9 mouse cellular contexts compared by ENCODE assay signal in genomic region chr8:104022691-104023509, GRCm38 (mm10).
DNase-seq lines count a peak whose midpoint lies in the region; ATAC-seq lines count a peak whose summit lies in the region.
"Had no signal": no experiment of that assay in that cellular context is flagged by ENCODE, and none has a peak within 500 bp of the region (broad histone marks: within the 10 kb centered on the region; RNA-seq: fewer than 3 reads in every experiment).

No protein-coding gene starts in this region.

- WGBS in kidney, embryonic 14.5 days: 49% methylated on average over 9 of the region's 9 CpGs
- WGBS in embryonic facial prominence, embryonic 15.5 days: 20% methylated on average over 9 of the region's 9 CpGs
- WGBS in heart, embryonic 16.5 days: 45% methylated on average over 9 of the region's 9 CpGs
- WGBS in hindbrain, embryonic 16.5 days: 65% methylated on average over 9 of the region's 9 CpGs

- H3K36me3 ChIP-seq in kidney, embryonic 14.5 days (ENCODE audit: control insufficient read depth, insufficient read depth, low read length): no peaks in the 10 kb centered on the region
- H3K36me3 ChIP-seq in embryonic facial prominence, embryonic 15.5 days: no peaks in the 10 kb centered on the region
- no peaks in the 10 kb centered on the region for H3K36me3 ChIP-seq in heart, embryonic 16.5 days (ENCODE audit: control insufficient read depth, insufficient read depth)
- H3K36me3 ChIP-seq in hindbrain, embryonic 16.5 days (ENCODE audit: control insufficient read depth, insufficient read depth, low read length): no peaks in the 10 kb centered on the region
- H3K36me3 ChIP-seq: neural tube, embryonic 12.5 days had no signal

- no peak overlapping the region for H3K4me2 ChIP-seq in kidney, embryonic 14.5 days (replicated peaks; ENCODE audit: low read depth, low read length)
- no peak overlapping the region for H3K4me2 ChIP-seq in embryonic facial prominence, embryonic 15.5 days (replicated peaks)
- H3K4me2 ChIP-seq in heart, embryonic 16.5 days (ENCODE audit: low read depth, low read length): no peak overlapping the region
- no peak overlapping the region for H3K4me2 ChIP-seq in hindbrain, embryonic 16.5 days (ENCODE audit: low read length)
- H3K4me2 ChIP-seq: neural tube, embryonic 12.5 days had no signal

- H3K9me3 ChIP-seq in kidney, embryonic 14.5 days (ENCODE audit: control insufficient read depth, low read length): no peaks in the 10 kb centered on the region
- H3K9me3 ChIP-seq in embryonic facial prominence, embryonic 15.5 days (replicated peaks): no peaks in the 10 kb centered on the region
- H3K9me3 ChIP-seq in heart, embryonic 16.5 days (replicated peaks; ENCODE audit: control insufficient read depth, low read length): no peaks in the 10 kb centered on the region
- H3K9me3 ChIP-seq in hindbrain, embryonic 16.5 days (ENCODE audit: control insufficient read depth, low read length): no peaks in the 10 kb centered on the region
- H3K9me3 ChIP-seq: neural tube, embryonic 12.5 days had no signal

- H3K9ac ChIP-seq in kidney, embryonic 14.5 days (ENCODE audit: low read depth, low read length): no peak overlapping the region
- H3K9ac ChIP-seq in embryonic facial prominence, embryonic 15.5 days: no peak overlapping the region
- no peak overlapping the region for H3K9ac ChIP-seq in heart, embryonic 16.5 days (ENCODE audit: low read length)
- no peak overlapping the region for H3K9ac ChIP-seq in hindbrain, embryonic 16.5 days (ENCODE audit: low read depth, low read length)
- H3K9ac ChIP-seq: neural tube, embryonic 12.5 days had no signal

- DNase-seq in kidney, postnatal 10 days: no peak
- DNase-seq in lung, postnatal 10 days: peak; percentile 63
- no peak for DNase-seq in thymus, postnatal 25 days
- no peak for DNase-seq in adrenal gland, postnatal 4 days (ENCODE audit: low spot score in 2 of 2)

- peak; percentile 71 for ATAC-seq in kidney, embryonic 14.5 days (ENCODE audit: low FRiP score, low TSS enrichment)
- peak; percentile 94 for ATAC-seq in embryonic facial prominence, embryonic 15.5 days (ENCODE audit: insufficient number of reproducible peaks, low FRiP score, low TSS enrichment, low read depth)
- ATAC-seq in heart, embryonic 16.5 days (replicated peaks; ENCODE audit: extremely low read depth, insufficient read depth, low FRiP score): peak; percentile 57
- no peak for ATAC-seq in hindbrain, embryonic 16.5 days

- H3K27ac ChIP-seq in kidney, embryonic 14.5 days (ENCODE audit: low read depth, low read length): peak overlapping the region; percentile 13; the same call in 1 of the 2 replicates
- H3K27ac ChIP-seq in embryonic facial prominence, embryonic 15.5 days (replicated peaks): peak overlapping the region; percentile 95
- H3K27ac ChIP-seq in heart, embryonic 16.5 days (ENCODE audit: low read length): peak overlapping the region; percentile 24
- H3K27ac ChIP-seq in hindbrain, embryonic 16.5 days (ENCODE audit: low read depth, low read length): no peak overlapping the region
- H3K27ac ChIP-seq: neural tube, embryonic 12.5 days had no signal

- no peaks in the 10 kb centered on the region for H3K4me1 ChIP-seq in kidney, embryonic 14.5 days (ENCODE audit: control insufficient read depth, insufficient read depth, low read length)
- peaks cover 35% of the 10 kb centered on the region for H3K4me1 ChIP-seq in embryonic facial prominence, embryonic 15.5 days
- H3K4me1 ChIP-seq in heart, embryonic 16.5 days (ENCODE audit: control insufficient read depth, insufficient read depth, low read length): peaks cover 15% of the 10 kb centered on the region
- H3K4me1 ChIP-seq in hindbrain, embryonic 16.5 days (ENCODE audit: control insufficient read depth, insufficient read depth, low read depth, low read length): no peaks in the 10 kb centered on the region
- H3K4me1 ChIP-seq: neural tube, embryonic 12.5 days had no signal

- no peak overlapping the region for H3K4me3 ChIP-seq in kidney, embryonic 14.5 days (ENCODE audit: low read length)
- H3K4me3 ChIP-seq in embryonic facial prominence, embryonic 15.5 days (replicated peaks): no peak overlapping the region
- H3K4me3 ChIP-seq in heart, embryonic 16.5 days (ENCODE audit: low read length): no peak overlapping the region
- no peak overlapping the region for H3K4me3 ChIP-seq in hindbrain, embryonic 16.5 days (ENCODE audit: low read length)
- H3K4me3 ChIP-seq: neural tube, embryonic 12.5 days had no signal

- H3K27me3 ChIP-seq in kidney, embryonic 14.5 days (ENCODE audit: control insufficient read depth, insufficient read depth, low read length): no peaks in the 10 kb centered on the region
- H3K27me3 ChIP-seq in embryonic facial prominence, embryonic 15.5 days: no peaks in the 10 kb centered on the region
- H3K27me3 ChIP-seq in heart, embryonic 16.5 days (ENCODE audit: control insufficient read depth, insufficient read depth, low read length): no peaks in the 10 kb centered on the region
- H3K27me3 ChIP-seq in hindbrain, embryonic 16.5 days (replicated peaks; ENCODE audit: control insufficient read depth, insufficient read depth, low read length): no peaks in the 10 kb centered on the region
- H3K27me3 ChIP-seq: neural tube, embryonic 12.5 days had no signal
